Mouse (Mus musculus) cerebellum, postnatal 25 days (tissue): ENCODE data around the gene Gm45234.

Experiments used
- DNase-seq, 2 experiments: peaks; one replicate each; pipeline ENCODE4 v3.0.0; 2021; ENCODE audit warnings: mixed read lengths in 2 of 2

Gm45234 gene

DNA sequence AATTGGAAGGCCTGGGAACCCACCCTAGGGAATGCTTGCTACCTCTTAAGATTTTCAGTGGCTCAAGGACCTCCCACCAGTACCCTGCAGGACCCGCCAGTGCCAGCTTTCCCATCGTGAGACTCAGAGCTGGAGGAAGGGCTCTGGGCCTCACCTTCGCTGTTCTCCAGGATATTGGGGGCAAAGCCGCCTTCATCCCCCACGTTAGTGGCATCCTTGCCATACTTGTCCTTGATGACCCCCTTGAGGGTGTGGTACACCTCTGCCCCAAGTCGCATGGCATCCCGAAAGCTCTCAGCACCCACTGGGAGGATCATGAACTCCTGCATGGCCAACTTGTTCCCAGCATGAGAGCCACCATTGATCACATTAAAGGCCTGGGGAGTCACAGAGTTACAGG lies 10.1 kb upstream of the Gm45234 start:
- DNase-seq = no peak

DNA sequence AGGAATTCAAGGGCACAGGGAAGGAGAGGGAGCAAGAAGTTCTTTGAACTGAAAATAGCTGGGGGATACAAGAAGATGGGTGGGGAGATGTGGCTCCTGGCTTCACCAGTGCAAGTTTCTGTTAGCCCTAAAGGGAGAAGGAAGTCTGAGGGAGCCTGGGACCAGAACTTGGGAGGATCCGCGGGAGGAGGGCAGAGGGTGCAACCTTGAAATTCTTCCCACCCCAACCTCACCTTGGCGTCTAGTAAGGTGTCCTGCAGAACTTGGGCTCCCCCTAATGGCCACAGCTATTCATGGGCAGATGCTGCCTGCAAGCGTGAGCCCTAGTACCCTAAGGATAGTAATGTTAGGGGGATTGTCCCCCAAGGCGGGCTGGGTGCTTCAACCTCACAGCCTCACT lies 3.4 kb upstream of the Gm45234 start:
- peak; percentile 85 to 92 for DNase-seq

DNA sequence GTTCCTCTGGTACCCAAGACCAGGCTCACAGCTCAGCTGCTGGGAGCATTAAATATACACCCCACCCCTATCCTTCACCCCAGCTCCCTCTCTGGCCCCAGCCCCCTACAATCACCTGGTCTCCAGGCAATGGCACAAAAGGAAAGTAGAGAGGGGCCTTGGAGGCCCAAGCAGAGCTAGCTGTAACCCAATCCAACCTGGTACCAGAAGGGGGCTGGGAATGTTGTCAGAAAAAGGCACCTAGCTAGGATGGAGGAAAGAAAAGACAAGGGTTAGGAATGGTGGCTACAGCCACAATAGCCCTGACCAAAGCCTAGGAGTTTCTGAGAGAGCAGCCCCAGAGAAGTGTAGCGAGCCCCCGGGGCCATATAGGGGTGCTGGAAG lies 3.0 kb upstream of the Gm45234 start:
- DNase-seq = peak; percentile 29 to 32

DNA sequence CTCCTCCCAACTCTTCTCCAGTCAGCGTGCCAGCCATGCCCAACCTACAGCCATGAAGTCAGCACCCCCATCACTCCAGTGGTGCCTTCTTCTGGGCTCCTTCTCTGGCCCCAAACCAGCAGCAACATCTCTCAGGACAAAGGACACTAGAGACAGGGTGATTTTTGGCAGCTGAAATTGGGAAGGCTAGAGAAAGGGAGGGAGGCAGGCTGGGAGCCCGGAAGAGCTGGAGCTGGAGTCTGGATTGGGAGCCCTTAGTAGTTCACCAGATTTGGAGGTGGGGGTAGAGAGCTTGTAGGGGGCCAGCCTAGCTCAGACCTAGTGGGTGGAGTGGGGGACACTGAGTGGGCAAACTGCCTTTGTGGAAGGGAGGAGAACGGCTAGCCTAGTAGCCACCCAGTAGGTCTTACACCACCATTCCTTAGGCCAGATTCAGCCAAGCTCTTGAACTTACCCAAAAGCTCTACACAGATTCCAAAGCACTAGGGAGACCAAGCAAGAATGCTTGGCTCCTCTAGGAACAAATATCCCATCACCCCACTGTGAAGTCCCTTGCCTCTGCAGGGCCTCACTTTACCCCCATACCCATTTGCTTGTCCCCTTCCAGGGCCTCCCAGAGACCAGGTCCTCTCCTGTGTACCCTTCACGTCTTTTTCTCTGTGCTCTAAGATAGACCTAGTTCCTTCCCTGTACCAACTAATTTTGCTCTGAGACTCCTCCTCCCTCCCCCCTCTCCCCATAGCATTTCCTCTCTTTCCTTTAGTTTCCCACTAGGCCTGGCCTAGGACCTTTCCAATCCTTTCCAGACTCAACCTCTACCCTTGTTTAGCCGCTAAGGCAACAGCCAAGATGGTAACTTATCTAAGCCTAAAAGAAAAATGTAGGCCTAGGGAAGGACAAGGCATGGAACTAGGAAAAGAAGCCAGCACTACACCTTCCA lies 2.4 kb upstream of the Gm45234 start:
- DNase-seq = peak; percentile 79 to 83

DNA sequence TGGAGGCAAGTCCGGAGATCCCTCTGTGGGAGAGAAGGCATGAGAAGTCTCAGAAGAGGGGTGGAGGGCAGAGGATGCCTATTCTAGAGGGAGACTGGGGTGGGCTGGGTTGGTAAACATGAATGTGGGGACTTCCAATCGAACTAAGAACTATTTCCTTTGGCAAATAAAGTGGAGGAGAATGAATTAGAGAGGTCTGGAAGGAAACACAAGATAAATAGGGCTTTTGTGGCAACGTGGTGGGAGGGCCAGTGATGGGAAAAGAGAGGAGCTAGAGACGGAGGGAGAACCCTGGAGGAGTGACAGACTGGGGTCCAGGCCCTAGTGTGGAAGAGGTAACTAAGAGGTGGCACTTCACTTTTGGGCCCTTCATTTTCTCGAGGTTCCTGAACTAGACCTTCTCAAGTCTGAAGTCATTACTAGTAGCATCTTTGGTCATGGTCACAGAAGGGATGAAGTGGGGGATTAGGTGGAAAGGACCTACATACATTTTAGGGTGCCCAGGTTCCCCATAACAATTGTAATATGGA lies 1.6 kb upstream of the Gm45234 start:
- peak; percentile 19 to 34 for DNase-seq

DNA sequence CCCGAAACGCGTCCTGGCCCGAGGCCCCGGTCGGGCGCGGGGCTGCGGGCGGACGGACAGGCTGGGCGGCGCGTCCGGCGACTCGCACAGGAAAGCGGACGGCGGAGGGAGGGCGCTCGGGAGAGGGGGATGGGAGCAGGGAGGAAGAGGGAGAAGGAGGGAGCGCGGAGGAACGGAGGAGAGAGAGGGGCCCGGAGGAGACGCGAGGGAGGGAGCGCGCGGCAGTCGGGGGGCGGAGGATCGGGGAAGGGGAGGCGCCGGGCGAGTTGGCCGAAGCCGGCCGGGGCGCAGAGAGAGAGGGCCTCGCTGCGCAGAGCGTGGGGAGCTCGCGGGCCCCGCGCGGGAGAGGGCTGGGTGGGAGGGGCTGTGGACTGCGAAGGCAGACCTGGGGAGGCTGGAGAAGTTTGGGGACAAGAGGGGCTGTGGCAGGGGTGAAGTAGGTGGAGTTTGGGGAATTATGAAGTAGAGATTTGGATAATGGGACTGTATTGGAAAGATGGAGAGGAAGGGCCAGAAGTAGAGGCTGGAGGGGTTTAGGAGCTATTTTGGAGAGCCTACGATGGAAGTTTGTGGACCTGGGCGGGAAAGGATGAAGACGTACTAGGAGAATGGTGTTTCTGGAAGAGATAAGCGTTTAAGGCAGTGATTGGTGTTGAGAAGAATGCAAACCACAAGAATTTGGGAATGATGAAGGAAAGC lies 980 bp upstream of the Gm45234 start:
- peak; percentile 88 to 91 for DNase-seq

DNA sequence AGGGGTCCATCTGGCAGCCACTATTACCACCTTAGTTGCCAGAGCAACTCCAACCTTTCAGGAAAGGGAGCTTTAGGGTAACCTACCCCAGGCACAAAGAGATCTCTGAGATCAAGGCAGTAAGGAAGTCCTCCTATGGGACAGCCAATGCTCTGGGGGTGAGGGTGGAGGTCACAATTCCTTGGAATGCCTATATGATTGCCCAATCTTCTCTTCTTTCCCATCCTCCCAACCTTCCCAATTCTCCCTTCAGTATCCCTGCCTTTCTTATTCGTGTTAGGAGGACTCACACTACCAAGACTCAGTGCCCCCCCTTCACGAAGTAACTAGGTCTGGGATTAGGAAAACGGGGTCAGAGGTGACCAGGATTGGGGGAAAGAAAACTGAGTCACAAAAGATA lies 515 bp downstream of the Gm45234 start:
- no peak for DNase-seq

DNA sequence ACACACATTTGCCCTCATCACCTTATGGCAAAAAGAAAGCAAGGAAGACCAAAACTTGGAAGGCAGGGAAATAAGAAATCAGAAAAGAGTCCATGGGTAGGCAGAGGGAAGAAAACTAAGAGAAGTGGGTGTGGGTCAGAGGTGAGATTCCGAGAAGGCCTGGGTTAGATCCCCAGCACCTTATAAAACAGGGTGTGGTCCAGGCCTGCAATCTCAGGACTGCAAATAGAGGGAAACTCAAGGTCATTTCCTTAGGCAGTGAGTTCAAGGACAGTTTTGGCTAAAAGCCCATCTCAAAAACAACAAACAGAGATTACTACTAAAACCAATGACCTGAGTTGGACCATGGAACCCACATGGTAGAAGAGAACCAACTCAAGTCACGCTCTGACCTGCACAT lies 2.0 kb downstream of the Gm45234 start:
- no peak for DNase-seq

DNA sequence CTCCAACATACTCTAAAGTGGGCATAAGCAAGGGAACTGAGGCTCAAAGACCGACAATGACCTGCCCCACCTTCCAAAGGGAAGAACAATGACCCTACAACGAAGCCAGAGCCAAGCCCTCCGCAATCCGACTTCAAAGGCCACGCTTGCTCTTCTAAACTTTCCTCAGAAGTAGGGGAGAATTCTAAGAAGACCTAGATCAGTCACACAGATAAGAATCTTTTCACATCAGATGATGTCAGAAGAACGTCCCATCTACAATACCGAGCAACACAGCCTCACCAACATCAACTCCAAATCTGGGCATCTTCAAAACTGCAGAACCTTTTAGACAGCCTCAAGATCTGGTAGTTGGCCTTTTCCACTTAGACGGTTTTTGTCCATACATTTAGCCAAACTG lies 5.4 kb downstream of the Gm45234 start:
- DNase-seq = no peak

DNA sequence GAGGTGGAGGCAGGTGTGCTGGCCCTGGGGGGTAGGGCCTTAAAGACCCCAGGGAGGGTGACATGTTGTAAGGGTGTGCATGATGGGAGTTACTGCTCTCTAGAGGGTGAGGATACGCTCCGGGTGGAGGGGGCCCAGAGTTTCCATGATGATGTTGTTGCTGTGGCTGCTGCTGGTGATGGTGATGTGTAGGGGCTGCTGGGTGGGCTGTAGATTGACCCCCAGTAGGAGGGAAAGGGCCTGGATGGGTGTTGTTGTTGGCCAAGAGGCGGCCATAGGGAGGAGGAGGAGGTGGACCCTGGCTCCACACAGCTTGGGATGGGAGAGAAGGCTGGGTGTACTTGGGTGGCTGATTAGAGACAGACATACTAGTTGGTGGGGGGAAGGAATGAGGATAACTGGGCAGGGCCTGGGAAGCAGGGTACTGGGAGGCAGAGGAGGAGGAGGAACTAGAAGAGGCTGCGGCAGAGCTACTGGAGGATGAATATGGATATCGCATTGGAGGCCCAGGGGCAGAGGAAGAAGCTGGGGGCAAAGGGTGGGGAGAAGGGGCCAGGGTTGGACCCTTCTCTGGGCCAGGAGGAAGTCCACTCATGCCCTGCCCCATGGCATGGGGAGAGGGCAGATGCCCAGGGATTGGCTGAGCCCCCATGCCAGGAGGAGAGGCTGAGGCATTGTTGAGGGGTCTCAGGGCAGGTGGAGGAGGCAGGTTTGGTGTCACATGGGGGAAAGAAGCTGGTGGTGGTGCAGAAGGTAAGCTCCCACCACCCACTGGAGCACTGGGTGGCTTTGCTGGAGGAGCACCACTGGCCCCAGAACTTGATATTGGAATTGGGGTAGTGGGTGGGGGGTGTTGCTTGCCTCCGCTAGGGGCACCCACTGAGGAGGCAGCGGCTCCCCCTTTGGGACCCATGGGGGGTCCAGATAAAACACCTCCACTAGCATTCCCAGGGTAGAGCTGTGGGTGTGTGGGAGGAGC lies 8.9 kb downstream of the Gm45234 start:
- peak; percentile 30 to 39 for DNase-seq

DNA sequence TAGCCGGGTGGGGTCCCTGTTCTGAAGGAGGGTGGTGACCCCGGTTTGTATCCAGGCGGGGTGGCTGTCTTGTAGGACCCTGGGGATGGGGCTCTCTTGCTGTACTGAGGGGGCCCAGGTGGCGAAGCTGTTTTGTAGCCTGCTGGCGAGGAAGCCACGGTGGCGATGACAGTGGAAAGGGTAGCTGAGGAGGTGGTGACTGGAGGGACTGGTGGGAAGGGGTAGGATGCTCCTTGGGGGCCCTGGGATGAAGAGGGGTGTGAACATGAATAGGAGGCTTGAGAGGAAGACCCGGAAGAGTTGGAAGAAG lies 9.6 kb downstream of the Gm45234 start:
- DNase-seq = no peak

DNA sequence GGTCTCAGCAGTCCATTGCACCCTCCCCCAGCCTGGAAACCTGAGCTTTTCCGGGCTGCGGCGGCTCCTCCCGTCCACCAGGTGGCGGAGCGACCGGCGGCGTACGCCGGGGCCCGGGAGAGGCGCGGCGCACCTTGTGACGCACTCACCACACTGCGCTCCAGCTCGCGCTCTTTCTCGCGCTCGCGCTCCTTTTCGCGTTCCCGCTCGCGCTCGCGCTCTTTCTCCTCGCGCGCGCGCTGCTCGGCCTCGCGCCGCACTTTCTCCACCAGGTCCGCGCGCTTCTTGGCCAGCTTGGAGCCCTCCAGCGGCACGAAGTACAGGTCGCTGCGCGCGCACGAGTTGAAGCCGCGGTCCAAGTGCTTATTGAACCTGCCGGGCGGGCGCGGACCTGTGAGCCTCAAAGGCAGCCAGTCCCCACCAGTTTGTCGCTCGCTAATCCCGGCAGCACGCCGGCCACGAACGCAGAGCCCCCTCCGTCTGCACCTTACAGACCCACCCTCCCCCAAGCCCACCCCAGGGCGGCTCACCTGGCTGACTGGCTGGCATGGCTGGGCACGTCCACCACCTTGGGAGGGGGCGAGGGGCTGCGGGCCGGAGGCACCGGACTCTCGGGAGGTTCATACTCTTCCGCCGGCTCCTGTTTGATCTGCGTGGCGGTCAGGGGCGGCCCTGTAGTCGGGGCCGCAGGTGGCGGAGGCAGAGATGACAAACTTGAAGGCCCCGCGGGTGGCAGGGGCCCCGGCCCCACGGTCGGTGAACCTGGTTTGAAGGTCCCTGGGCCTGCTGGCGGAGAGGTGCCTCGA lies 10.1 kb downstream of the Gm45234 start:
- peak; percentile 97 for DNase-seq

DNA sequence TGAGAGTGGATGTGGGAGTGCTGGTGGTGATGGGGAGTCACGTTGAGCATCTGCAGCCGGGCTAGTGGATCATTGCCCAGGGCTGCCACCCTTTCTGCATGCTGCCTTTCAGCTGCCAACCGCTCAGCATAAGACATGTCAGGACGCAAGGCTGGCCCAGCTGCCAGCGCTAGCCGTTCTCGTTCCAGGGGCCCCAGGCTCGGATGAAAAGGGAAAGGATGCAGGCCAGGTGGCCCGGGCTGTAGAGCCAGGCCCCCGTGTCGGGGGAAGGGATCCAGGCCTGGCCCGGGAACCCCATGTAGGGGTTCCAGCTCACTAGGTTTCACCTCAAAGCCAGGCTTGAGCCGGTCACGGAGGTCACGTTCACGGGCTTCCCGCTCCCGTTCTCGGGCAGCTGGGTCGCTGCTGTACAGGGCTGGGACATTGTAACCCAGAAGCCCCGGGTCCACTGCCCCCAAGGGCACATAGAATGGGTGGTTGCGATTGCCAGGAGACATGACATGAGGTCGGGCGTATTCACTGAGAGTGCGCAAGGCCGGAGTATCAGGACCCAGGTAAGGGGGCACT lies 11.0 kb downstream of the Gm45234 start:
- peak; percentile 73 to 74 for DNase-seq

DNA sequence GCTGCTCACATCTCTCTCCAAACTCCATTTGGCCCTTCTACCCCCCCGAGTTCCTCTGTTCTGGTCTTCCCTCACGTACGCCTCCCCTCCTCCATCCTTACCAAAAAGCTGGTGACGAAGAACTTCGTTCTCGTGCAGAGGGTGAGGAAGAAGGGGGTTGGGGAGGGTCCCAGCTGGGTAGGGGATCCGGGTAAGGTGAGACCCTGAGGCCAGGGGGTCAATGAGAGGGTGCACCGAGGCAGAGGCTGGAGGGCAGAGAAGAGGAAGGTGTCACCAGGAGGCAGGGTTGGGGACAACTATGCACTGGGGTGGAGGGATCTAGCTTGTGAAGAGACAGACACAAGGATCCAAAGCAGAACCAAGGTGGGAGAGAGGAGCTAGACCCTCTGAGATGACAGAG lies 12.2 kb downstream of the Gm45234 start:
- DNase-seq = peak in 1 of 2 experiments; percentile 28

DNA sequence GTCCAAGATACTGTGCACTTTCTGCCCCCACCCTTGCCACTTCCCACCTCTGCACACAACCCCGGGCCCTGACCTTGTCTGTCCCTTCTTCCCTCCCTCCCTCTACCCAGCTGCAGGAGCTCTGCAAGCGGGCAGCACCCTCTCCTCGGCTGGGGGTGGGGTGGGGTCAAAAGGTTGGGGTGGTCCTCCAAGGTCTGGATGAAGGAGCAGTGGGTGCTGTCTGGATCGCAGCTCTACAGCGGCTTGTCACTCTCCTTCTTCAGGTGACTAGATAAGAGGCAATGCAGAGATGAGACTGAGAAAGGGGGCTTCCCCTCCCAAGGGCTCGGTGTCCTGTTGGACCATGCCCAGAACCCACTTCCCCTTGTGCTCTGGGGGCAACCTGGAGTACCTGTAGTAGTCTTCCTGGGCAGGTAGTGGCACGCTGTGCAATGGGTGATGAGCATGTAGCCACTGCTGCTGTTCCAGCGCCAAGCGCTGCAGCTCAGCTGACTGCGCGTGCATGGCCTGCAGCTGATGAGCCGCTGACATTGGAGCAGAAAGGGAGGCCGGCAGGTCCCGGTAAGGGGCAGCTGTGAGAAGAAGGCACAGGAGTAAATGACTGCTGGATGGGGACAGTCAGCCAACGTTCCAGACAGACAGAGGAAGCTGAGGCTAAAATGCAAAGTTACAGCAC lies 12.8 kb downstream of the Gm45234 start:
- DNase-seq = peak; percentile 20 to 51

DNA sequence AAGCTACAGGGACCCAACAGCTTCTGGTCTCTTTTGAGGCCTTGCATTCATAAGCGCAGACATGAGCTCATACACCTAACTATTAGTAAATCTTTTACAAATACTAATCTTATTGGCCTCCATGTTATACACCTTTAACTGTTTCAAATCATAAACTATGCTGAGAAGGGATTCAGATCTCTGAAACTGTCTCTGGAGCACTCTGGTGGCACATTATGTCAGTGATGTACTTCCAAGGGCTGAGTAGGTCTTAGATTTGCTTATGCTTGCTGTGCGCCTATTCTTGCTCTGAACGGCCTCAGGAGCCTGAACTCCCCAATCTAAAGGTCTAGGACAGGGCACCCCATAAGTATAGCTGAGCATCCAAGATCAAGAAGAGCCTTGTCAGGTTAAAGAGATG lies 14.0 kb downstream of the Gm45234 start:
- DNase-seq = no peak

DNA sequence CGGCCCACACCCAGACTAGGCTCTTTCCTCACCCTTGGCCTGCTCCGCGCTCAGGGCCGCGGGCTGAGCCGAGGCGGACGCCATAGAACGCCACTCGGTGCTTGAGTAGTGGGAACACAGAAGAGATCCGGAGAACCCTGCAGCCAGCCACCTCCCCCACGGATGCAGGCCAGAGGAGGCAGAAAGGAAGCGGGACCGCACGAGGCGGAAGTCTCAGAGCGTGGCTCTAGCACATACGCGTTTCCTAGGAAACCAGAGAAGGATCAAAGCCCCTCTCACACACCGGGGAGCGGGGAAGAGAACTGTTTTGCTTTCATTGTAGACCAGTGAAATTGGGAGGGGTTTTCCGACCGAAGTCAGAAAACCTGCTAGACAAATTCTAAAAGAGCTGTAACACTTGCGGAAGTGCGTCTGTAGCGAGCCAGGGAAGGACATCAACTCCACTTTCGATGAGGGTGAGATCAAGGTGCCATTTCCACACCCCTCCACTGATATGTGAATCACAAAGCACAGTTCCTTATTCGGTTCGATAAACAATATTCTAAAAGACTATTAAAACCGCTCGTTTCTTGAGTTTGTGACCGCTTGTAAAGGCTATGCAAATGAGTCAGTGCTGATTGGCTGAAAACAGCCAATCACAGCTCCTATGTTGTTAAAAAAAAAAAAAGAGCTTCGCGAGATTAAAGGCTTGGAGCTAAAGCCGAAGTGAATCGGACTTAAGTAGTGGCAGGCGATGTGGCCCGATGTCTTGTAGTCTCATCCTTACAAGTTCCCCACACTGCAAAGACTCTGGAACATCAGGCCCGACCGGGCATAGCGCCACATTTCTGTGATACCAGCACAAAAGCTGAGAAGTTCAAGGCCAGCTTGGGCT lies 14.7 kb downstream of the Gm45234 start, which contains the start of gene Grcc10:
TSS of gene Grcc10 (minus strand) at position 487 of the 874 bp plus-strand sequence.
- DNase-seq = peak; percentile 88 to 89

DNA sequence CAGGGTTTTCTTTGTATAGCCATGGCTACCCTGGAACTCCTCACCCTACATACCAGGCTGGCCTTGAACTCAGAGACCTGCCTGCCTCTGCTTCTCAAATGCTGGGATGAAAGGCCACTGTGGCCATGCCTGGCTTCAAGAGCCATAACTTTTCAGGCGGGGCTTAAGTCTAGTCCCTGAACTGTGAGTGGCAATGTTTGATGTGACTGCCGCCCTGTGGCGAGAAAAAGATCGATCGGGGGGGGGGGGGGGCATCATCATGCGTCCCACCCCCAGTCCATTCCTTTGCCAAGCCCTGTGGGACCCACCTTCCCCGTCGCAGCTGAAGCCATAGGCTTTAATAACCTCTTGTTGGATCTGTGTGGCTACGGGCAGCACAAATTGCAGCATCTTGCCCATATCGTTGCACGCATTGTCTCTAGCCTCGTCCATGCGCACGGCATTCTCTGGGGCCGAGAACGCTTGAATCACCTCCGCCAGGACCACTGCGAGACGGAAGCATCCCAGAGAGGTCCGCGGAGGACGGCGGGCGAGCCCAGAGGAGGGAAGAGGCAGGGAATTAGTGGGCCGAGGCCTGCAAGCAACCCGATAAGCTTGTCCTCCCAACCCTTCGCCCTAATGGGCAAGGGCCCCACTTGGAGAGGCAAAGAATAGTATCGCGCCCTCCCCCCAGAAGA lies 15.5 kb downstream of the Gm45234 start:
- peak in 1 of 2 experiments; percentile 66 for DNase-seq

DNA sequence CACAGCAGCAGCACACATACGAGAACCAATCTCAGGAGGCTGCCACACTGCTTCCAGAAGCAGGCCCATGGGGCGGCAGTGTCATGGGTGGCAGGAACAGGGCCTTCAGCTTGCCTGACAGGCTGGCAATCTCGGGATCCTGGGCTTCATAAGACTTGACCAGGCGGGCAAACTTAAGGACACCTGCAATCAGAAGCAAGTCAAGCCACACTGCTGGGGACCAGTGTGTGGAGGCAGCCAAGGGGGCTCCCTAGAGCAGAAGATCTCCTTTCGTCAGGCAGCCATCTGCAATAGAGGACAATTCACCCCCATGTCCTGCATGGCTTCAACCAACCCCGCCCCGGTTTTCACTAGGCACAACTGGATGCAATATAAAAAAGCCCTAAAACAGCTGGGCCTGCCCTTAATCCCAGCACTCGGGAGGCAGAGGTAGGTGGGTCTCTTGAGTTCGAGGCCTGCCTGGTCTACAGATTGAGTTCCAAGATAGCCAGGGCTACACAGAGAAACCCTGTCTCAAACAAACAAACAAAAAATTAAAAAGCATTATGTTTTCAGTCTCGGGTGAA lies 16.5 kb downstream of the Gm45234 start:
- DNase-seq = no peak
